Mouse (Mus musculus) kidney, embryonic 15.5 days (tissue): Measurements from ENCODE around the gene Frmpd1. TPM values are rescaled to one million over a fixed set of nuclear protein-coding genes. Genes with fewer than 3 reads are reported as not detected.
A peak's percentile ranks its signal among the peaks of the same experiment; 100 is the strongest.

ENCODE experiments used
- ATAC-seq: fragments of 200-750 bp; cut with Nextera tagmentation; replicated peaks from 2 replicates; pipeline ENCODE4 v1.8.0; 2017; ENCODE audit warnings: moderate TSS enrichment; ENCODE audit not compliant: low FRiP score
- H3K27ac ChIP-seq: fragments of 300-500 bp; sonication (generic); 2 replicates; pipeline ENCODE4 v1.5.1; 2015; ENCODE audit warnings: mild to moderate bottlenecking, inconsistent platforms
- H3K27me3 ChIP-seq: fragments of 300-500 bp; sonication (generic); 2 replicates; pipeline ENCODE4 v1.6.1; 2015; ENCODE audit warnings: inconsistent platforms
- H3K36me3 ChIP-seq: fragments of 300-500 bp; sonication (generic); 2 replicates; pipeline ENCODE4 v1.6.1; 2015; ENCODE audit warnings: inconsistent platforms
- H3K4me1 ChIP-seq: fragments of 300-500 bp; sonication (generic); 2 replicates; pipeline ENCODE4 v1.6.1; 2015; ENCODE audit warnings: inconsistent platforms
- H3K4me2 ChIP-seq: fragments of 300-500 bp; sonication (generic); 2 replicates; pipeline ENCODE4 v1.6.1; 2015; ENCODE audit warnings: moderate library complexity, mild to moderate bottlenecking, inconsistent platforms
- H3K4me3 ChIP-seq: fragments of 300-500 bp; sonication (generic); replicated peaks from 2 replicates; pipeline ENCODE4 v1.5.1; 2015; ENCODE audit warnings: mild to moderate bottlenecking, inconsistent platforms
- H3K9ac ChIP-seq: fragments of 300-500 bp; sonication (generic); 2 replicates; pipeline ENCODE4 v1.6.1; 2015; ENCODE audit warnings: mild to moderate bottlenecking, inconsistent platforms
- H3K9me3 ChIP-seq: fragments of 300-500 bp; sonication (generic); replicated peaks from 2 replicates; pipeline ENCODE4 v1.6.1; 2016; ENCODE audit warnings: inconsistent platforms
- WGBS: fragments of 180-500 bp; shearing (Covaris S2); methylation state at CpG from one replicate; pipeline ENCODE4 v1.1.7; 2015; ENCODE audit warnings: mixed read lengths; 5-methylcytosine and 5-hydroxymethylcytosine counted together
- polyA plus RNA-seq: library from polyadenylated mRNA; unstranded; fragments of >200 nt; fragmentation: Nextera tagmentation; extraction: Ambion mirVana; gene quantifications from 2 replicates; pipeline ENCODE4 v1.2.1, GENCODE M21; 2015

Frmpd1 gene
- polyA plus RNA-seq, 1 experiment from 2014 or later = 0.35 TPM

GRCm38 (mm10) chr4:45183818-45184520, 706 bp upstream of the Frmpd1 start:
- H3K27me3 ChIP-seq = peaks cover 75% of the 10 kb centered on the region
- H3K9me3 ChIP-seq = no peaks in the 10 kb centered on the region

GRCm38 (mm10) chr4:45185331-45185669, 625 bp downstream of the Frmpd1 start:
- 2% methylated on average over 10 of the region's 10 CpGs for WGBS
- peaks cover 78% of the 10 kb centered on the region for H3K27me3 ChIP-seq
- ATAC-seq = peak; percentile 63; the same call in 1 of the 2 replicates

More at GRCm38 (mm10) chr4:45183818-45184520, 706 bp upstream of the Frmpd1 start:
- 28% methylated on average over 13 of the region's 13 CpGs for WGBS
- H3K27ac ChIP-seq = no peak overlapping the region
- peak overlapping the region; percentile 56 for H3K4me3 ChIP-seq
- H3K36me3 ChIP-seq = no peaks in the 10 kb centered on the region
- peak overlapping the region; percentile 53 for H3K9ac ChIP-seq
- H3K4me1 ChIP-seq = peaks cover 17% of the 10 kb centered on the region
- peak; percentile 71 for ATAC-seq
- H3K4me2 ChIP-seq = peak overlapping the region; percentile 98

GRCm38 (mm10) chr4:45198296-45198695, 13.6 kb downstream of the Frmpd1 start:
- no peak overlapping the region for H3K9ac ChIP-seq
- 63% methylated on average over 3 of the region's 3 CpGs for WGBS
- H3K36me3 ChIP-seq = no peaks in the 10 kb centered on the region
- H3K27ac ChIP-seq = no peak overlapping the region
- ATAC-seq = no peak
- H3K9me3 ChIP-seq = no peaks in the 10 kb centered on the region
- H3K4me2 ChIP-seq = no peak overlapping the region
- no peaks in the 10 kb centered on the region for H3K4me1 ChIP-seq
- no peak overlapping the region for H3K4me3 ChIP-seq
- no peaks in the 10 kb centered on the region for H3K27me3 ChIP-seq

More at GRCm38 (mm10) chr4:45185331-45185669, 625 bp downstream of the Frmpd1 start:
- H3K9ac ChIP-seq = peak overlapping the region; percentile 53; the same call in 1 of the 2 replicates
- H3K4me2 ChIP-seq = peak overlapping the region; percentile 98
- H3K9me3 ChIP-seq = no peaks in the 10 kb centered on the region
- H3K27ac ChIP-seq = no peak overlapping the region
- H3K4me1 ChIP-seq = peaks cover 17% of the 10 kb centered on the region
- H3K36me3 ChIP-seq = no peaks in the 10 kb centered on the region
- H3K4me3 ChIP-seq = peak overlapping the region; percentile 56

- ATAC-seq = no peak
- no peaks in the 10 kb centered on the region for H3K36me3 ChIP-seq
- H3K27me3 ChIP-seq = no peaks in the 10 kb centered on the region
- no peak overlapping the region for H3K9ac ChIP-seq
- H3K27ac ChIP-seq = no peak overlapping the region
- H3K4me2 ChIP-seq = no peak overlapping the region
- no peaks in the 10 kb centered on the region for H3K9me3 ChIP-seq
- H3K4me1 ChIP-seq = no peaks in the 10 kb centered on the region
- no peak overlapping the region for H3K4me3 ChIP-seq
- WGBS = 90% methylated on average over 7 of the region's 7 CpGs
These were observed 18.6 kb downstream of the Frmpd1 start for GRCm38 (mm10) chr4:45203283-45203682.

- H3K4me2 ChIP-seq = no peak overlapping the region
- ATAC-seq = no peak
- H3K36me3 ChIP-seq = no peaks in the 10 kb centered on the region
- no peak overlapping the region for H3K9ac ChIP-seq
- H3K4me1 ChIP-seq = no peaks in the 10 kb centered on the region
- 29% methylated on average over 4 of the region's 4 CpGs for WGBS
- no peaks in the 10 kb centered on the region for H3K27me3 ChIP-seq
- no peaks in the 10 kb centered on the region for H3K9me3 ChIP-seq
- H3K27ac ChIP-seq = no peak overlapping the region
- H3K4me3 ChIP-seq = no peak overlapping the region
These were observed 22.8 kb downstream of the Frmpd1 start for GRCm38 (mm10) chr4:45207444-45207843.

GRCm38 (mm10) chr4:45208832-45209363, 24.2 kb downstream of the Frmpd1 start:
- no peak for ATAC-seq
- WGBS = 60% methylated on average over 12 of the region's 12 CpGs
- H3K9ac ChIP-seq = no peak overlapping the region
- no peak overlapping the region for H3K27ac ChIP-seq
- no peak overlapping the region for H3K4me2 ChIP-seq
- no peaks in the 10 kb centered on the region for H3K27me3 ChIP-seq
- H3K4me1 ChIP-seq = no peaks in the 10 kb centered on the region
- H3K9me3 ChIP-seq = no peaks in the 10 kb centered on the region
- H3K4me3 ChIP-seq = no peak overlapping the region
- no peaks in the 10 kb centered on the region for H3K36me3 ChIP-seq

GRCm38 (mm10) chr4:45212342-45213063, 27.8 kb downstream of the Frmpd1 start:
- Histone ChIP-seq H3K27ac (no peak overlapping the region), H3K4me3 (no peak overlapping the region), H3K9me3 (no peaks in the 10 kb centered on the region), H3K27me3 (no peaks in the 10 kb centered on the region), H3K4me2 (no peak overlapping the region), H3K4me1 (no peaks in the 10 kb centered on the region), H3K36me3 (no peaks in the 10 kb centered on the region), H3K9ac (no peak overlapping the region)
- 75% methylated on average over 11 of the region's 11 CpGs for WGBS
- no peak for ATAC-seq

GRCm38 (mm10) chr4:45219946-45220345, 35.3 kb downstream of the Frmpd1 start:
- H3K27me3 ChIP-seq = no peaks in the 10 kb centered on the region

GRCm38 (mm10) chr4:45222395-45222794, 37.7 kb downstream of the Frmpd1 start:
- no peak overlapping the region for H3K4me2 ChIP-seq
- WGBS = 88% methylated on average over 2 of the region's 2 CpGs
- no peak for ATAC-seq
- H3K9ac ChIP-seq = no peak overlapping the region
- no peaks in the 10 kb centered on the region for H3K9me3 ChIP-seq
- H3K27ac ChIP-seq = no peak overlapping the region
- H3K27me3 ChIP-seq = no peaks in the 10 kb centered on the region
- no peaks in the 10 kb centered on the region for H3K36me3 ChIP-seq
- no peak overlapping the region for H3K4me3 ChIP-seq
- H3K4me1 ChIP-seq = no peaks in the 10 kb centered on the region

More at GRCm38 (mm10) chr4:45219946-45220345, 35.3 kb downstream of the Frmpd1 start:
- Histone ChIP-seq H3K36me3 (no peaks in the 10 kb centered on the region), H3K4me1 (no peaks in the 10 kb centered on the region), H3K4me3 (no peak overlapping the region), H3K9ac (no peak overlapping the region), H3K27ac (no peak overlapping the region), H3K9me3 (no peaks in the 10 kb centered on the region), H3K4me2 (no peak overlapping the region)
- WGBS = 81% methylated on average over 8 of the region's 8 CpGs
- no peak for ATAC-seq

GRCm38 (mm10) chr4:45230263-45230662, 45.6 kb downstream of the Frmpd1 start:
- WGBS = 75% methylated on average over 5 of the region's 5 CpGs
- no peaks in the 10 kb centered on the region for H3K27me3 ChIP-seq
- H3K4me1 ChIP-seq = no peaks in the 10 kb centered on the region
- H3K4me2 ChIP-seq = no peak overlapping the region
- no peaks in the 10 kb centered on the region for H3K36me3 ChIP-seq
- H3K9me3 ChIP-seq = no peaks in the 10 kb centered on the region
- no peak overlapping the region for H3K4me3 ChIP-seq
- ATAC-seq = no peak
- no peak overlapping the region for H3K9ac ChIP-seq
- no peak overlapping the region for H3K27ac ChIP-seq

- Histone ChIP-seq H3K4me3 (no peak overlapping the region), H3K36me3 (no peaks in the 10 kb centered on the region), H3K27me3 (no peaks in the 10 kb centered on the region), H3K4me1 (no peaks in the 10 kb centered on the region), H3K4me2 (no peak overlapping the region), H3K9me3 (no peaks in the 10 kb centered on the region), H3K9ac (no peak overlapping the region), H3K27ac (no peak overlapping the region)
- WGBS = 91% methylated on average over 5 of the region's 5 CpGs
- ATAC-seq = no peak
These were observed 53.6 kb downstream of the Frmpd1 start for GRCm38 (mm10) chr4:45238260-45238659.

GRCm38 (mm10) chr4:45241330-45241729, 56.7 kb downstream of the Frmpd1 start:
- Histone ChIP-seq H3K4me1 (no peaks in the 10 kb centered on the region), H3K27me3 (no peaks in the 10 kb centered on the region), H3K4me3 (no peak overlapping the region), H3K9me3 (no peaks in the 10 kb centered on the region), H3K4me2 (no peak overlapping the region), H3K27ac (no peak overlapping the region), H3K9ac (no peak overlapping the region), H3K36me3 (no peaks in the 10 kb centered on the region)
- WGBS = 73% methylated on average over 5 of the region's 5 CpGs
- no peak for ATAC-seq
